Mouse (Mus musculus) lung, postnatal 4 days (tissue): ENCODE data around the gene Zfp691.

Source experiments
- DNase-seq, 2 experiments: peaks; one replicate each; pipeline ENCODE4 v3.0.0; 2021

Gene Zfp691

GRCm38 (mm10) chr4:119167068-119167467 is 6.9 kb downstream of the Zfp691 start:
- no peak for DNase-seq

DNA sequence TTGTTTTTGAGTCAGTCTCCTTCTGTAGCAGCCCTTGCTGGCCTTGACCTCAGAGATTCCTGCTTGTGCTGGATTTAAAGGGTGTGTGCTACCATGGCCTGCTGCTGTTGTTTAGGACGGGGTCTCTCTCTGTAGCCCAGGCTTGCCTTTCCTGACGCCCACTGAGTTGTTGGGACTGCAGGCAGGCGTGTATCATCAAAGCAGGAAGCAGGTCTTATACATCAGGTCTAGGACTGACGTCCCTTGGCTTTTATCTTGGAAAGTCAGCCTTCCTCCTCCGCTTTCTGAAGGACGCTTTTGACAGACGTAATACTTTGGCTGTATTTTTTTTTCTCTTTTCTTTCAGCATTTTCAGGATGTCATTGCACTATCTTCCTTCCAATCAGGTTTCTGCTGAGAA is 8.1 kb downstream of the Zfp691 start:
- no peak for DNase-seq

DNA sequence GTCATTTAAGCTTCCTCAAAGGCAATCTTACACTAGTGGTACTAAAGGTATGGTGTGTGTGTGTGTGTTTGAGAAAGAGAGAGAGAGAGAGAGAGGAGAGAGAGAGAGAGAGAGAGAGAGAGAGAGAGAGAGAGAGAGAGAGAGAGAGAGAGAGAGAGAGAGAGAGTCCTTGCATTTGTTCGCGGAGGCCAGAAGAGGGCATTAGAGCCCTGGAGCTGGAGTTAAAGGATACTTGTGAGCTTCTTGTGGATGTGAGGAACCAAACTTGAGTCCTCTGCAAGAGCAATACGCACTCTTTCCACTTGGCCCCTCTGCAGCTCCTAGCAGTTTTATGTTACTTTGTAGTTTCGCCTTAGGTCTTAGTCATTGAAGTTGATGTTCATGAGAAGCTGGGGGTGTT is 11.0 kb downstream of the Zfp691 start:
- DNase-seq = no peak

DNA sequence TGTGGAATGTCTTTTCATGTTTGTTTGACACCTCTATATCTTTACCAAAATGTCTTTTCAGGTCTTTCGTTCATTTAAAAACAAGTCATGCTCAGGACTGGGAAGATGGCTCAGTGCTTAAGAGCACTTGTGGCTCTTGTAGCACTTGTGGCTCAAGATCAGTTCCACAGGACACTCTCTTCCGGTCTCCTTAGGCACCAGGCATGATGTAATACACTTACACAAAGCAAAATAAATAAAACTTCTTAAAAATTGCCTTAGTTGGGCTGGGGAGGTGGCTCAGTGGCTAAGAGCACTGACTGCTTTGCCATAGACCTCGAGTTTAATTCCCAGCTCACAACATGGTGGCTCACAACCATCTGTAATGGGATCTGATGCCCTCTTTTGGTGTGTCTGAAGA is 12.6 kb downstream of the Zfp691 start:
- no peak for DNase-seq

GRCm38 (mm10) chr4:119157891-119158290 is 16.1 kb downstream of the Zfp691 start:
- DNase-seq = peak; percentile 28 to 54

DNA sequence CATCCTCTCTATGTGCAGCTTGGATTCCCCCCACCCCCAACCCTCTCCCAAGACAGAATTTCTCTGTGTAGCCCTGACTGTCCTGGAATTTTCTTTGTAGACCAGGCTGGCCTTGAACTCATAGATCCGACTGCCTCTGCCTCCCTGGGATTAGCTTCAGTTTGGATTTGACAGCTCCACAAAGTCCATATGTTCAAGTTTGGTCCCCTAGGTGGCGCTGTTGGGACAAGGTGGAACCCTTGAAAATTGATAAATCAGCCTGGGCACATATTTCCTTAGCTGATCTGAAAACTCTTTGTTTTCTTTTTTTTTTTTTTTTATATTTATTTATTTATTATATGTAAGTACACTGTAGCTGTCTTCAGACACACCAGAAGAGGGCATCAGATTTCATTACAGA is 16.8 kb downstream of the Zfp691 start:
- peak in 1 of 2 experiments; percentile 77 for DNase-seq

DNA sequence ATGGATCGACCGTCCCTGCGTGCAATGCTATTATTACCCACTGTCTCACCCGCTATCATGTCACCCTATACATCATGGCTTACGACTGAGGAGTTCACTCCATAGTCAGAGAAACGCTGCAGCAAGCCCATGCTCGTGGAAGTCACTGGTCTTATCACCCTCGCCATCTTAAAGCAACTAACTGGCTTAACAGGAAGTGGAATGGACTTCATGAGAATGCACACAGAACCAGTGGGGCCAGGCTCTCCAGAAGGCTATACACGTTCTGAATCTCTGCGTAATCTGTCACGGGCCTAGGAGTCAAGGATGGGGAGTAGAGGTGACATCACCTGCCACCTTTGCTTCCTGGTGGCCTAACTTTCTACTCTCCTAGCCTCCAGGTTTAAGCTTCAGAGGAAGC is 25.3 kb downstream of the Zfp691 start:
- DNase-seq = no peak

DNA sequence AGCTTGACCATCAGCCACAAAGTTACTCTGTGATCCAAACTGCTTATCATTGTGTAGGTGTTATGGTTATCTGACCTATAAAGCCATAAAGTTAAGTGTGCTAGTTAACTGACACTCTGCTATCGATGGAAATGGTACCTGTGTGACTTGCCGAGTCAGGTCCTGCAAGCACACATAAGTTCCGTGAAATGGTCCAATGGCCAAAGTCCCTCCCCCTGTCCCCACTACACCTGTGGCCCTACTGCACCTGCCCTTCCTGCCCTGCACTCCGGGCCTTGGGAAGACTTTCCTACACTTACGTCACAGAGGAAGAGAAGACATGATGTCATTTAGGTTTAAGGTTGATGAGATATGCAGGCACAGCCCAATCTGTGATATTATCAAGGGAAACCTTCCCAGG is 26.6 kb downstream of the Zfp691 start:
- no peak for DNase-seq

DNA sequence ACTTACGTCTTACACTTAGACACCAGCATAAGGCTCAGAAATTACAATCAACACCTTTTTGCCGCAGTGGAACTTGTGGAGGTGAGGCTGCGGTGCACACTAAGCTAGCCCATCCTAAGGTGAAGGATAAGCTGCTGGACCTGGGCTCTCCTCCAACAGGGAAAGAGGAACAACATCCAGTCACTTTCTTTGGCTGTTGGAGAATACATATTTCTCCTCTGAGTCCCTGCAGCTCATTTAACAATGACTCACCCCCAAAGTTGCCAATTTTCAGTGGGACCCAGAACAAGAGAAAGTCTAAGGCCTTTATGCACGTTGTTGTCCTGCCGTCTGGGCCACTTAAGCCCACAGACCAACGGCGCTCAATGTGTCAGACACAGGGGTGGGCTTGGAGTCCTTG is 27.2 kb downstream of the Zfp691 start:
- no peak for DNase-seq

DNA sequence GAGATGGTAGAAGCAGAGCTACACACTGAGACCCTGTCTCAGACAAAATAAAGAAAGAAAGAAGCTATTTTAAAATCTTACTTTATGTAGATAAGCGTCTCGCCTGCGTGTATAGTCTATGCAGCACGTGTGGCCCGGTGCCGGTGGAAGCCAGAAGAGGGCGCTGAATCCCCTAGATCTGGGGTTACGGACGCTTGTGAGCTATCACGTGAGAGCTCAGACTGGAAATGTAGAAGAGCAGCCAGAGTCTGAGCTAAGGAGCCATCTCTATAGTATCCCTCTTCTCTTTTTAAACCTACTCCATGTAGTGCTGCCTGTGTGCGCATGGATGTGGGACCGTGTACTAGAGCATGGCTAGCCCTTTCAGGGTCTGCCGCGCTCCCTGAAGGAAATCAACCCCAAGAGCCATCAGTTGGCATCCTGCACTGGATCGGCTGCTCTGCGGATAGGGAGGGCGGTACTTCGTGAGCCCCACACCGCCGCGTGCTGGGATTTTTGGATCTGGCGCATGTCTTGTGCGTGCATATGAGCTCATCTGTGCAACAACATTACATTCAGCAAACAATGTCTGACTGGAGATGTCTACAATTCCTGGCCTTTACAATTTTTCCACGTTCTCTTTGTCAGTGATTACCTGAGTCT is 31.6 kb downstream of the Zfp691 start:
- DNase-seq = peak; percentile 67 to 81

DNA sequence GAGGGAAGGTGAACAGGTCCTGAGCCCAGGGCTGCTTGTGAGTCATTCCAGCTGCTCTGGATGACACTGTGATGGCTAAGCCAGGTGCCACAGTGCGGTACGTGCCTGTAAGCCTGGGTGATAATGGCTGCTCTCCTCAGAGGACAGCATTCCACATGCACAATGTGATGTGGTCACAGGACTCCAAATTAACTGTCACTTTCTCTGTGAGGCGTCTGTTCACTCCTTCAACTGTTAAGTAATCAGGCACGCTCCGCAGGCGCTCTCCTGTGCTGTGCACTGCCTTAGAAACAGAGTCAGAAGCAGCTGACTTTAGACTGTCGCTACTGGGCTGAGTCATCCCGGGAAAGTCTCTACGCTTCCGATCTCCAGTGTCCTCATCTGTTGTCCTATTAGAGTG is 32.8 kb downstream of the Zfp691 start:
- no peak for DNase-seq

DNA sequence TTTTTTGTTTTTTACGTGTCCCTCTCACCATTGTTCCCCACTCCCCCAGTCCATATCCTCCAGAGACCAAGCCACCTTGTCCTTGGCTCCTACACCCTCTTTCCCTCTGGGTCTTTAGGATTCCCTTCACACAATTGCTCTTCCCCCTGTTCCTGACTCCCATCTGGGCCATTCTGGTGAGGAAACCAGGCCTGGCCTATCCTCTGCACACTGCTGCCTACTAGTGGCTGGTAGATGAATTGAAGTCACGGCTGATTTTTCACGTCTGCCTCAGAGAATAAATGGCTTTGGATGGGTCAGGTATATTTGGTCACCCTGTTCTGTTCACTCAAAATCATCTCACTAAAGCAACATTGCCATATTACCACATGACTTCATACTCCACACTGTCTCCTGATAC is 33.9 kb downstream of the Zfp691 start:
- DNase-seq = peak in 1 of 2 experiments; percentile 63

GRCm38 (mm10) chr4:119138776-119139175 is 35.2 kb downstream of the Zfp691 start:
- no peak for DNase-seq

DNA sequence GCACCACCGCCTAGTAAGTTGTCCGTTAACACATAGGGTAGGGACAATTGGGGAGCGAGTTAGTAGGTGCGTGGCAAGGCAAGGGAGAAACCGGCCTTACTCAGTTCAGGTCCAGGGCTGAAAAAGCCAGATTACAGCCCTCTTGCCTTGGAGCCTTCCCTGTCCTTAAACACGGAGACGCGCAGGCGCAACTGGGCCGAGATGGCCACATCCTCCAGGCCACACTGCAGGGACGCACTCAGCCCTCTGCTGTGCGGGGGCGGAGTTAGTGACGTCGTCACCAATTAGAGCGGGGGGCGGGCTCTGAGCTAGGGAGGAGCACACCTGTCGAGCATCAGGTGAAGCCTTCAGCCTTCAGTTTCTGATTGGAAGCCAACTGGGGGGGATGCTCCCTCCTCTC is 35.8 kb downstream of the Zfp691 start:
- peak; percentile 83 to 90 for DNase-seq

- DNase-seq = no peak
These were observed 36.7 kb downstream of the Zfp691 start for GRCm38 (mm10) chr4:119137313-119137712.

- no peak for DNase-seq
These were observed 40.1 kb downstream of the Zfp691 start for GRCm38 (mm10) chr4:119133860-119134259.

GRCm38 (mm10) chr4:119133306-119133705 is 40.7 kb downstream of the Zfp691 start:
- no peak for DNase-seq

- no peak for DNase-seq
These were observed 42.6 kb downstream of the Zfp691 start for GRCm38 (mm10) chr4:119131189-119131910.

DNA sequence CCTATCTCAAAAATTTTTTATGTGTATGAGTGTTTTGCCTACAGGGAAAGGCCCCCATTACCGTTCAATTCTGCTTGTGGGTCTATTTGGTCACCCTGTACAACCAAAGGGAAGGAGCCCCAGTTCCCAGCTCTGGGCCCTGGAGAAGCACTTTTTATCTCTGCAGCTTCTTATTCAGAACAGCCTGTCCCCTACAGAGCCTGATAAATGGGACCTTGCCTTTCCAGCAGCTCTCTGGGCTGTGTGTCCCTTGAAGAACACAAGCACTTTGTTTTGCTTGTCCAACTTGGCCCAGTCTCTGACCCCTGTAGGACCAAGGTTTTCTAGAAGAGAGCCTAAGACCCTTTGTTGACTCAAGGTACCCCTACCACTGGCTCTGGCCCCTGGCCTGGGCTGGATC is 44.9 kb downstream of the Zfp691 start:
- DNase-seq = no peak

- no peak for DNase-seq
These were observed 45.4 kb downstream of the Zfp691 start for GRCm38 (mm10) chr4:119128547-119128946.

DNA sequence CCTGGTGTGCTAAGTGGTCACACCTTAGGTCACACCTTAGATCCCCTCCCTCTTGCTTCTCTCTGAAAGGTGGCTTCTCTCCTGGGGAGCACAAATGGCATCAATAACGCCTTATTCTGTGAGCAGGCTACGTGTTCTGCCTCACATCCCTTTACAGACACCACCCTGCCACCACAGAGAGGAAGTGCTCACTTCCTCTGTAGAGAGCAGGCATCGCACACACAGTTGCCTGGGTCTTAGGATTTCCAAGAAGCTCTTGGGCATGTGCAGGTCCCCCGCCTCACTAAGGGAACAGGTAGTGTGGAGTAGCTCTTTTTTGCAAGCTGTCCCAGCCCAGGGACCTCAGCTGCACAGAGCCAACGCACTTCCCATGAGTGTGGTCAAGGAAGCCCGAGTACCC is 46.8 kb downstream of the Zfp691 start:
- peak; percentile 51 to 52 for DNase-seq

DNA sequence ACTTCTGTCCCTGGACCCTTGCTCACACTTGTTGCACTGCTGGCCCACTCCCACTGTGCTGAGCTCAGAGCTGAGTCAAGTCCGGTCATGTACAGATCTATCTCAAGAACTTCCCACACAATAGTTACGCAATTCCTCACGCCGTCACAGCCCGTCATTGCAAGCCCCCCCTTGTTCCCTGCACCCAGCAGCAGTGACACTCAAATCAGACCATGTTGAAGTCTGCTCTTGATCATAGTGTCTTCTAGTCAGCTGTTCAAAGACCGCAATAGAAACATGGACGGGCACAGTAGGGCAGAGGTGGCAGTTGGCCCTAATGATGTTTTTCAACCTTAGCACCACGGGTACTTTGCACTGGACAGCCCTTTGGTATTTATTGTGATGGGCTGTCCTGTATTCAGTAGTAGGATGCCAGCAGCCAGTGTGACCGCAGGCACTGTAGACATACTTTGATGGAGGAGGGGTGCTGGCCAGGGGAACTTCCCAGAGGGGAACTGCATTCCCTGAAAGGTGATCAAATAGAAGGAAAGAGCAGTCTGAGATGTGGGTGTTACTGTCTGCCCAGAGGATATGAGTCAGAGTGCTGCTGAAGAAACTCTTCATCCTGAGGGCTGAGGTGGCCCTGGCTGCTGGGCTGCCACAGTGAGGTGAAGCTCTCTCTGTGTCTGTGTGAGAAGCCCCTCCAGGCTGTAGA is 48.3 kb downstream of the Zfp691 start:
- no peak for DNase-seq

- DNase-seq = no peak
These were observed 49.2 kb downstream of the Zfp691 start for GRCm38 (mm10) chr4:119124771-119125273.

- DNase-seq = peak; percentile 77 to 79
These were observed 52.7 kb downstream of the Zfp691 start for GRCm38 (mm10) chr4:119121249-119121648.
